19 mouse cellular contexts compared by ENCODE assay signal in the genomic region with DNA sequence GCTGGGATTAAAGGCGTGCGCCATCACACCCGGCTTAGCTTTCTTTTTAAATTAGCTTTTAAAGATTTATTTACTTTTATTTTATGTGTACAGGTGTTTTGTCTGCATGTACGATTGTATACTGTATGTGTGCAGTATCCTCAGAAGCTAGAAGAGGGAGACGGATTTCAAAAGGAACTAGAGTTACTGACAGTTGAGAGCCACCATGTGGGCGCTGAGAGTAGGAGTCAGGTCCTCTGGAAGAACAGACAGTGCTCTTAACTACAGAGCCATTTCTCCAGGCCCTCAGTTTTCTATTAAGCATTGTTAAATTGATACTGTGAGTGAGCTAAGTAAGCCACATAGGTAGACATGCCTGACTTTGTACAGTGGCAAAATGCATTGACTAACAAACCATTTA.
A peak's percentile ranks its signal among the peaks of the same experiment; 100 is the strongest.
DNase-seq lines count a peak whose midpoint lies in the region; ATAC-seq and TF ChIP-seq lines count a peak whose summit lies in the region.
"Had no signal": no experiment of that assay in that cellular context is flagged by ENCODE, and none has a peak within 500 bp of the region (broad histone marks: within the 10 kb centered on the region; RNA-seq: fewer than 3 reads in every experiment).

No protein-coding gene starts in this region.

- DNase-seq in hindbrain, postnatal 0 days (ENCODE audit: low spot score) = no peak
- DNase-seq in CH12.LX (ENCODE audit: extremely low read depth) (peak; percentile 43), ES-CJ7 (ENCODE audit: low read depth, low spot score) (peak; percentile 45), ZHBTc4 (ENCODE audit: low read depth, low spot score) (peak; percentile 30)
- no peak for DNase-seq in left cerebral cortex, adult 9 months (ENCODE audit: low spot score in 2 of 2)
- no peak for DNase-seq in thymus, adult 18-20 months
- DNase-seq: adrenal gland, postnatal 14 days; cerebellum, adult 11-12 months; cerebellum, adult 9-10 months; cerebellum, postnatal 25 days; gastrocnemius, postnatal 10 days; heart, postnatal 36 days; kidney, adult 8-10 months had no signal

- no peaks in the 10 kb centered on the region for H3K79me2 ChIP-seq in CH12.LX (replicated peaks; ENCODE audit: control insufficient read depth, extremely low read depth, insufficient read depth, poor library complexity, severe bottlenecking)

- no peak overlapping the region for H3K27ac ChIP-seq in hindbrain, postnatal 0 days
- no peak overlapping the region for H3K27ac ChIP-seq in hindbrain, embryonic 13.5 days
- H3K27ac ChIP-seq in CH12.LX (ENCODE audit: insufficient read depth, low read depth) = no peak overlapping the region
- H3K27ac ChIP-seq: embryonic facial prominence, embryonic 13.5 days; forebrain, embryonic 13.5 days; heart, embryonic 13.5 days; hindbrain, embryonic 12.5 days had no signal

- TF ChIP-seq CTCF in hindbrain, postnatal 0 days (IDR thresholded peaks at IDR 0.05; ENCODE audit: low read depth) = peak; percentile 31
- TF ChIP-seq CTCF in CH12.LX (conservative IDR thresholded peaks at IDR 0.05 in 1 of 2, IDR thresholded peaks at IDR 0.05 in 1 of 2; ENCODE audit: low read depth in 2 of 2, low read length in 2 of 2) = peak in 1 of 2 experiments; percentile 62; a peak in 2 of 4 replicates

- dilution Hi-C loops in CH12.LX (cut with MboI; ENCODE audit: extremely low pct_ligation_motif_present, extremely low pct_unique_long_range_greater_than_20kb, low sequenced_read_pairs) = no loop called here

- TF ChIP-seq EP300 in CH12.LX (IDR thresholded peaks at IDR 0.05; ENCODE audit: low read length) = no peak

- WGBS in hindbrain, postnatal 0 days = 83% methylated on average over 6 of the region's 6 CpGs
- WGBS in hindbrain, embryonic 13.5 days = 87% methylated on average over 6 of the region's 6 CpGs

- TF ChIP-seq POLR2A in CH12.LX (IDR thresholded peaks at IDR 0.05; ENCODE audit: low read depth, low read length) = no peak

- H3K4me2 ChIP-seq in hindbrain, postnatal 0 days (ENCODE audit: low read depth, low read length) = no peak overlapping the region
- no peak overlapping the region for H3K4me2 ChIP-seq in hindbrain, embryonic 13.5 days
- H3K4me2 ChIP-seq in CH12.LX (ENCODE audit: insufficient read depth, low read depth, poor library complexity, severe bottlenecking) = no peak overlapping the region
- H3K4me2 ChIP-seq: embryonic facial prominence, embryonic 13.5 days; forebrain, embryonic 13.5 days; heart, embryonic 13.5 days; hindbrain, embryonic 12.5 days had no signal

- in situ Hi-C loops in CH12.LX (cut with MboI; ENCODE audit: low pct_ligation_motif_present, low pct_unique_long_range_greater_than_20kb, low sequenced_read_pairs) = loop anchor here (5.0 kb wide), 1 partner anchor 180 kb away; a partner anchor contains a TSS

- no peaks in the 10 kb centered on the region for H3K36me3 ChIP-seq in hindbrain, postnatal 0 days (ENCODE audit: insufficient read depth, low read length)
- no peaks in the 10 kb centered on the region for H3K36me3 ChIP-seq in hindbrain, embryonic 13.5 days
- H3K36me3 ChIP-seq in CH12.LX (replicated peaks in 1 of 2; ENCODE audit: control insufficient read depth in 1 of 2, insufficient read depth in 1 of 2, low read length in 1 of 2) = no peaks in the 10 kb centered on the region
- H3K36me3 ChIP-seq: embryonic facial prominence, embryonic 13.5 days; heart, embryonic 13.5 days; hindbrain, embryonic 12.5 days had no signal

- H3K4me1 ChIP-seq in hindbrain, postnatal 0 days (ENCODE audit: insufficient read depth, low read length) = peaks cover 7% of the 10 kb centered on the region; the same call in 1 of the 2 replicates
- H3K4me1 ChIP-seq in hindbrain, embryonic 13.5 days (replicated peaks) = peaks cover 27% of the 10 kb centered on the region
- peaks cover 28 to 52% of the 10 kb centered on the region in 2 experiments for H3K4me1 ChIP-seq in CH12.LX (ENCODE audit: control insufficient read depth in 1 of 2, insufficient read depth in 2 of 2)
- H3K4me1 ChIP-seq: forebrain, embryonic 13.5 days had no signal

- no peak for ATAC-seq in hindbrain, postnatal 0 days
- no peak for ATAC-seq in hindbrain, embryonic 13.5 days (ENCODE audit: low FRiP score)
- ATAC-seq: forebrain, embryonic 13.5 days; intestine, embryonic 16.5 days had no signal

- H3K9ac ChIP-seq in hindbrain, postnatal 0 days (replicated peaks; ENCODE audit: low read length) = no peak overlapping the region
- H3K9ac ChIP-seq in hindbrain, embryonic 13.5 days = no peak overlapping the region
- H3K9ac ChIP-seq in CH12.LX (ENCODE audit: insufficient read depth, low read depth) = no peak overlapping the region
- H3K9ac ChIP-seq: embryonic facial prominence, embryonic 13.5 days; forebrain, embryonic 13.5 days; hindbrain, embryonic 12.5 days had no signal

- no peaks in the 10 kb centered on the region for H3K9me3 ChIP-seq in hindbrain, postnatal 0 days (ENCODE audit: low read length)
- H3K9me3 ChIP-seq in hindbrain, embryonic 13.5 days = no peaks in the 10 kb centered on the region
- H3K9me3 ChIP-seq in CH12.LX (replicated peaks; ENCODE audit: low read length) = no peaks in the 10 kb centered on the region
- H3K9me3 ChIP-seq: embryonic facial prominence, embryonic 13.5 days; forebrain, embryonic 13.5 days; heart, embryonic 13.5 days; hindbrain, embryonic 12.5 days had no signal

- H3K4me3 ChIP-seq in hindbrain, postnatal 0 days (ENCODE audit: low read length) = no peak overlapping the region
- H3K4me3 ChIP-seq in hindbrain, embryonic 13.5 days = no peak overlapping the region
- no peak overlapping the region for H3K4me3 ChIP-seq in CH12.LX (replicated peaks in 1 of 3; ENCODE audit: low read depth in 2 of 3, low read length in 2 of 3, poor library complexity in 1 of 3)
- H3K4me3 ChIP-seq: embryonic facial prominence, embryonic 13.5 days; forebrain, embryonic 13.5 days; heart, embryonic 13.5 days; hindbrain, embryonic 12.5 days had no signal

- no peaks in the 10 kb centered on the region for H3K27me3 ChIP-seq in hindbrain, postnatal 0 days (ENCODE audit: insufficient read depth, low read length)
- H3K27me3 ChIP-seq in hindbrain, embryonic 13.5 days = 0 out of 2 replicates have a peak, but pooled peaks cover 3% of the 10 kb centered on the region
- no peaks in the 10 kb centered on the region for H3K27me3 ChIP-seq in CH12.LX (replicated peaks)
- H3K27me3 ChIP-seq: embryonic facial prominence, embryonic 13.5 days; heart, embryonic 13.5 days; hindbrain, embryonic 12.5 days had no signal

- peak; percentile 62 for TF ChIP-seq RAD21 in CH12.LX (IDR thresholded peaks at IDR 0.05; ENCODE audit: low read depth, low read length)

TF ChIP-seq in CH12.LX, 34 proteins besides CTCF, POLR2A, EP300 and RAD21:
- TF ChIP-seq SMC3 (IDR thresholded peaks at IDR 0.05; ENCODE audit: low read depth, low read length) (peak; percentile 67), POLR2AphosphoS2 (IDR thresholded peaks at IDR 0.05; ENCODE audit: low read depth, low read length) (no peak)
TF ChIP-seq in CH12.LX: peak in this region for 1.

Comparison
In these comparisons a context has a peak if more than half of its experiments do, and no peak if none do; other contexts are left out.
1. DNase-seq: peak in CH12.LX (single experiment), ES-CJ7 (single experiment) and ZHBTc4 (single experiment); none in hindbrain, postnatal 0 days (single experiment), left cerebral cortex, adult 9 months (0 of 2) and thymus, adult 18-20 months (0 of 2).